Mouse (Mus musculus): ENCODE data around the gene Tcap. TPM values are rescaled to one million over a fixed set of nuclear protein-coding genes. Genes with fewer than 3 reads are reported as not detected.

Tcap gene
- polyA plus RNA-seq, 1 experiment from 2014 or later = 151 TPM

GRCm38 (mm10) chr11:98390141-98390540, 6.5 kb downstream of the Tcap start:
- no peak overlapping the region for H3K9ac ChIP-seq (ENCODE audit: low read depth, low read length)
- peaks cover 59% of the 10 kb centered on the region for H3K4me1 ChIP-seq (ENCODE audit: control insufficient read depth, insufficient read depth, low read length)
- no peak overlapping the region for H3K4me3 ChIP-seq (ENCODE audit: low read depth, low read length)
- no peak for ATAC-seq (replicated peaks; ENCODE audit: insufficient number of reproducible peaks, low FRiP score, low TSS enrichment)
- H3K36me3 ChIP-seq (ENCODE audit: control insufficient read depth, insufficient read depth, low read length) = no peaks in the 10 kb centered on the region
- no peak overlapping the region for H3K4me2 ChIP-seq
- no peak overlapping the region for H3K27ac ChIP-seq (ENCODE audit: low read depth, low read length)
- 70% methylated on average over 12 of the region's 12 CpGs for WGBS (ENCODE audit: insufficient replicate concordance)
- no peaks in the 10 kb centered on the region for H3K9me3 ChIP-seq (replicated peaks; ENCODE audit: control insufficient read depth, low read length)
- peaks cover 19% of the 10 kb centered on the region for H3K27me3 ChIP-seq (ENCODE audit: control insufficient read depth, insufficient read depth, low read length)

- H3K36me3 ChIP-seq (ENCODE audit: control insufficient read depth, insufficient read depth, low read length) = no peaks in the 10 kb centered on the region
- peaks cover 62% of the 10 kb centered on the region for H3K4me1 ChIP-seq (ENCODE audit: control insufficient read depth, insufficient read depth, low read length)
- no peak for ATAC-seq (replicated peaks; ENCODE audit: insufficient number of reproducible peaks, low FRiP score, low TSS enrichment)
- no peak overlapping the region for H3K9ac ChIP-seq (ENCODE audit: low read depth, low read length)
- WGBS (ENCODE audit: insufficient replicate concordance) = 6% methylated on average over 7 of the region's 8 CpGs
- H3K9me3 ChIP-seq (replicated peaks; ENCODE audit: control insufficient read depth, low read length) = no peaks in the 10 kb centered on the region
- peak overlapping the region; percentile 92 for H3K27ac ChIP-seq (ENCODE audit: low read depth, low read length)
- no peak overlapping the region for H3K4me3 ChIP-seq (ENCODE audit: low read depth, low read length)
- 0 out of 2 replicates have a peak overlapping the region, but pooled peaks have one; percentile 15 for H3K4me2 ChIP-seq
- peaks cover 9% of the 10 kb centered on the region for H3K27me3 ChIP-seq (ENCODE audit: control insufficient read depth, insufficient read depth, low read length)
Observed at GRCm38 (mm10) chr11:98392034-98392433, 8.4 kb downstream of the Tcap start.

- H3K36me3 ChIP-seq (ENCODE audit: control insufficient read depth, insufficient read depth, low read length) = no peaks in the 10 kb centered on the region
- H3K4me1 ChIP-seq (ENCODE audit: control insufficient read depth, insufficient read depth, low read length) = peaks cover 60% of the 10 kb centered on the region
- H3K27ac ChIP-seq (ENCODE audit: low read depth, low read length) = peak overlapping the region; percentile 92
- H3K9me3 ChIP-seq (replicated peaks; ENCODE audit: control insufficient read depth, low read length) = no peaks in the 10 kb centered on the region
- no peak overlapping the region for H3K4me3 ChIP-seq (ENCODE audit: low read depth, low read length)
- H3K4me2 ChIP-seq = peak overlapping the region; percentile 27
- 10% methylated on average over 4 of the region's 4 CpGs for WGBS (ENCODE audit: insufficient replicate concordance)
- H3K27me3 ChIP-seq (ENCODE audit: control insufficient read depth, insufficient read depth, low read length) = peaks cover 8% of the 10 kb centered on the region
- ATAC-seq (replicated peaks; ENCODE audit: insufficient number of reproducible peaks, low FRiP score, low TSS enrichment) = 0 out of 2 replicates have a peak, but pooled peaks have one; percentile 20
- peak overlapping the region; percentile 54; the same call in 1 of the 2 replicates for H3K9ac ChIP-seq (ENCODE audit: low read depth, low read length)
Observed at GRCm38 (mm10) chr11:98392645-98393044, 9.0 kb downstream of the Tcap start.

GRCm38 (mm10) chr11:98393317-98393716, 9.7 kb downstream of the Tcap start:
- Histone ChIP-seq H3K9me3 (replicated peaks; ENCODE audit: control insufficient read depth, low read length) (no peaks in the 10 kb centered on the region), H3K27me3 (ENCODE audit: control insufficient read depth, insufficient read depth, low read length) (peaks cover 1% of the 10 kb centered on the region), H3K4me3 (ENCODE audit: low read depth, low read length) (no peak overlapping the region), H3K9ac (ENCODE audit: low read depth, low read length) (peak overlapping the region; percentile 44), H3K4me1 (ENCODE audit: control insufficient read depth, insufficient read depth, low read length) (peaks cover 55% of the 10 kb centered on the region), H3K4me2 (peak overlapping the region; percentile 27), H3K36me3 (ENCODE audit: control insufficient read depth, insufficient read depth, low read length) (no peaks in the 10 kb centered on the region), H3K27ac (ENCODE audit: low read depth, low read length) (peak overlapping the region; percentile 92)
- 31% methylated on average over 6 of the region's 6 CpGs for WGBS (ENCODE audit: insufficient replicate concordance)
- peak; percentile 53 for ATAC-seq (replicated peaks; ENCODE audit: insufficient number of reproducible peaks, low FRiP score, low TSS enrichment)

- Histone ChIP-seq H3K4me1 (ENCODE audit: control insufficient read depth, insufficient read depth, low read length) (peaks cover 45% of the 10 kb centered on the region), H3K4me3 (ENCODE audit: low read depth, low read length) (no peak overlapping the region), H3K27me3 (ENCODE audit: control insufficient read depth, insufficient read depth, low read length) (no peaks in the 10 kb centered on the region), H3K9ac (ENCODE audit: low read depth, low read length) (no peak overlapping the region; the same call in 1 of the 2 replicates), H3K27ac (ENCODE audit: low read depth, low read length) (peak overlapping the region; percentile 92), H3K36me3 (ENCODE audit: control insufficient read depth, insufficient read depth, low read length) (no peaks in the 10 kb centered on the region), H3K4me2 (peak overlapping the region; percentile 27), H3K9me3 (replicated peaks; ENCODE audit: control insufficient read depth, low read length) (no peaks in the 10 kb centered on the region)
- ATAC-seq (replicated peaks; ENCODE audit: insufficient number of reproducible peaks, low FRiP score, low TSS enrichment) = no peak
- WGBS (ENCODE audit: insufficient replicate concordance) = 21% methylated on average over 6 of the region's 6 CpGs
Observed at GRCm38 (mm10) chr11:98394301-98394700, 10.7 kb downstream of the Tcap start.

GRCm38 (mm10) chr11:98395041-98395440, 11.4 kb downstream of the Tcap start:
- Histone ChIP-seq H3K9me3 (replicated peaks; ENCODE audit: control insufficient read depth, low read length) (no peaks in the 10 kb centered on the region), H3K4me2 (peak overlapping the region; percentile 23; the same call in 1 of the 2 replicates), H3K27me3 (ENCODE audit: control insufficient read depth, insufficient read depth, low read length) (no peaks in the 10 kb centered on the region), H3K4me3 (ENCODE audit: low read depth, low read length) (no peak overlapping the region), H3K27ac (ENCODE audit: low read depth, low read length) (peak overlapping the region; percentile 92), H3K4me1 (ENCODE audit: control insufficient read depth, insufficient read depth, low read length) (peaks cover 49% of the 10 kb centered on the region), H3K9ac (ENCODE audit: low read depth, low read length) (0 out of 2 replicates have a peak overlapping the region, but pooled peaks have one; percentile 28), H3K36me3 (ENCODE audit: control insufficient read depth, insufficient read depth, low read length) (no peaks in the 10 kb centered on the region)
- 25% methylated on average over 4 of the region's 4 CpGs for WGBS (ENCODE audit: insufficient replicate concordance)
- no peak for ATAC-seq (replicated peaks; ENCODE audit: insufficient number of reproducible peaks, low FRiP score, low TSS enrichment)

GRCm38 (mm10) chr11:98397946-98398345, 14.3 kb downstream of the Tcap start:
- no peak for ATAC-seq (replicated peaks; ENCODE audit: insufficient number of reproducible peaks, low FRiP score, low TSS enrichment)
- H3K9me3 ChIP-seq (replicated peaks; ENCODE audit: control insufficient read depth, low read length) = no peaks in the 10 kb centered on the region
- H3K9ac ChIP-seq (ENCODE audit: low read depth, low read length) = no peak overlapping the region
- WGBS (ENCODE audit: insufficient replicate concordance) = 78% methylated on average over 7 of the region's 7 CpGs
- no peak overlapping the region for H3K27ac ChIP-seq (ENCODE audit: low read depth, low read length)
- no peaks in the 10 kb centered on the region for H3K36me3 ChIP-seq (ENCODE audit: control insufficient read depth, insufficient read depth, low read length)
- H3K4me3 ChIP-seq (ENCODE audit: low read depth, low read length) = no peak overlapping the region
- H3K4me2 ChIP-seq = no peak overlapping the region
- H3K27me3 ChIP-seq (ENCODE audit: control insufficient read depth, insufficient read depth, low read length) = no peaks in the 10 kb centered on the region
- H3K4me1 ChIP-seq (ENCODE audit: control insufficient read depth, insufficient read depth, low read length) = peaks cover 25% of the 10 kb centered on the region

GRCm38 (mm10) chr11:98400161-98400726, 16.6 kb downstream of the Tcap start, which contains the start of gene Pgap3:
TSS of gene Pgap3 (minus strand) at chr11:98400490.
- Histone ChIP-seq H3K4me1 (ENCODE audit: control insufficient read depth, insufficient read depth, low read length) (peaks cover 5% of the 10 kb centered on the region), H3K9me3 (replicated peaks; ENCODE audit: control insufficient read depth, low read length) (no peaks in the 10 kb centered on the region), H3K27me3 (ENCODE audit: control insufficient read depth, insufficient read depth, low read length) (no peaks in the 10 kb centered on the region), H3K36me3 (ENCODE audit: control insufficient read depth, insufficient read depth, low read length) (no peaks in the 10 kb centered on the region), H3K27ac (ENCODE audit: low read depth, low read length) (peak within 1 kb of the TSS; percentile 96), H3K4me2 (peak within 1 kb of the TSS; percentile 75), H3K9ac (ENCODE audit: low read depth, low read length) (peak within 1 kb of the TSS; percentile 85), H3K4me3 (ENCODE audit: low read depth, low read length) (peak within 1 kb of the TSS; percentile 68)
- ATAC-seq (replicated peaks; ENCODE audit: insufficient number of reproducible peaks, low FRiP score, low TSS enrichment) = peak; percentile 77
- 1% methylated on average over 40 of the region's 40 CpGs for WGBS (ENCODE audit: insufficient replicate concordance)

- Histone ChIP-seq H3K4me1 (ENCODE audit: control insufficient read depth, insufficient read depth, low read length) (peaks cover 4% of the 10 kb centered on the region; the same call in 1 of the 2 replicates), H3K27ac (ENCODE audit: low read depth, low read length) (peak overlapping the region; percentile 96; the same call in 1 of the 2 replicates), H3K9me3 (replicated peaks; ENCODE audit: control insufficient read depth, low read length) (no peaks in the 10 kb centered on the region), H3K4me2 (peak overlapping the region; percentile 75), H3K27me3 (ENCODE audit: control insufficient read depth, insufficient read depth, low read length) (no peaks in the 10 kb centered on the region), H3K36me3 (ENCODE audit: control insufficient read depth, insufficient read depth, low read length) (no peaks in the 10 kb centered on the region), H3K4me3 (ENCODE audit: low read depth, low read length) (peak overlapping the region; percentile 68), H3K9ac (ENCODE audit: low read depth, low read length) (peak overlapping the region; percentile 85)
- ATAC-seq (replicated peaks; ENCODE audit: insufficient number of reproducible peaks, low FRiP score, low TSS enrichment) = no peak
- 58% methylated on average over 3 of the region's 3 CpGs for WGBS (ENCODE audit: insufficient replicate concordance)
Observed at GRCm38 (mm10) chr11:98400816-98401215, 17.2 kb downstream of the Tcap start.
